Mouse (Mus musculus) adrenal gland, adult 2 months (tissue): Measurements from ENCODE around the gene AC124108.1. TPM values are rescaled to one million over a fixed set of nuclear protein-coding genes. Genes with fewer than 3 reads are reported as not detected.
A peak's percentile ranks its signal among the peaks of the same experiment; 100 is the strongest.
"Not testable (repeated sequence)": the region's sequence is repeated elsewhere in the genome, so short reads cannot be mapped to it uniquely, and the experiment has no call there.

Source experiments
- DNase-seq: peaks from one replicate; pipeline ENCODE4 v3.0.0; 2021
- long read RNA-seq: library from polyadenylated mRNA; stranded (forward); transcript quantifications from one replicate; pipeline ENCODE4 v2.0.0, GENCODE M21; 2021
- polyA plus RNA-seq: library from polyadenylated mRNA; depleted of rRNA; stranded (reverse); fragments of >200 nt; gene quantifications from 2 replicates; pipeline ENCODE4 v1.2.3, GENCODE M21; 2012; rRNA removed
- total RNA-seq, 2 experiments: library from RNA; stranded (reverse); gene quantifications; 2 replicates each; pipeline ENCODE4 v1.2.3; 2021

The AC124108.1 gene
- total RNA-seq (under 1 TPM; 0.10 to 0.12 TPM), polyA plus RNA-seq (0.03 and 0.09 TPM in 2 replicates)
- long read RNA-seq = 0 reads

GRCm38 (mm10) chr1:132191093-132191785 lies at the start of gene AC124108.1, which contains the start of gene Lemd1:
AC124108.1 (plus strand) TSS chr1:132191457.
Lemd1 (plus strand) TSS chr1:132191431.
- no peak for DNase-seq

GRCm38 (mm10) chr1:132141753-132142152 lies 49.5 kb upstream of the AC124108.1 start:
- no peak for DNase-seq

- no peak for DNase-seq
Observed at GRCm38 (mm10) chr1:132143079-132143478, 48.2 kb upstream of the AC124108.1 start.

- no peak for DNase-seq
Observed at GRCm38 (mm10) chr1:132143730-132144129, 47.5 kb upstream of the AC124108.1 start.

GRCm38 (mm10) chr1:132144223-132144622 lies 47.0 kb upstream of the AC124108.1 start:
- no peak for DNase-seq

- DNase-seq = no peak
Observed at GRCm38 (mm10) chr1:132144837-132145236, 46.4 kb upstream of the AC124108.1 start.

GRCm38 (mm10) chr1:132145973-132146685 lies 45.1 kb upstream of the AC124108.1 start:
- DNase-seq = peak; percentile 46

- no peak for DNase-seq
Observed at GRCm38 (mm10) chr1:132149410-132149809, 41.8 kb upstream of the AC124108.1 start.

- DNase-seq = no peak
Observed at GRCm38 (mm10) chr1:132150171-132150570, 41.1 kb upstream of the AC124108.1 start.

GRCm38 (mm10) chr1:132150817-132151601 lies 40.2 kb upstream of the AC124108.1 start:
- no peak for DNase-seq

GRCm38 (mm10) chr1:132151908-132152307 lies 39.3 kb upstream of the AC124108.1 start:
- DNase-seq = no peak

- no peak for DNase-seq
Observed at GRCm38 (mm10) chr1:132153086-132153690, 38.1 kb upstream of the AC124108.1 start.

- DNase-seq = no peak
Observed at GRCm38 (mm10) chr1:132153691-132154090, 37.6 kb upstream of the AC124108.1 start.

GRCm38 (mm10) chr1:132155737-132156136 lies 35.5 kb upstream of the AC124108.1 start:
- DNase-seq = peak; percentile 84

- DNase-seq = peak; percentile 84
Observed at GRCm38 (mm10) chr1:132157016-132157781, 34.1 kb upstream of the AC124108.1 start.

- DNase-seq = no peak
Observed at GRCm38 (mm10) chr1:132157808-132158207, 33.4 kb upstream of the AC124108.1 start.

GRCm38 (mm10) chr1:132158741-132159140 lies 32.5 kb upstream of the AC124108.1 start:
- no peak for DNase-seq

- DNase-seq = no peak
Observed at GRCm38 (mm10) chr1:132159681-132160080, 31.6 kb upstream of the AC124108.1 start.

- DNase-seq = no peak
Observed at GRCm38 (mm10) chr1:132161211-132161880, 29.9 kb upstream of the AC124108.1 start.

GRCm38 (mm10) chr1:132162618-132163017 lies 28.6 kb upstream of the AC124108.1 start:
- DNase-seq = not testable (repeated sequence)
